In genomic region chr15:101054541-101054940, GRCm38 (mm10) we compare ENCODE assay signal across 41 mouse cellular contexts. TPM values are rescaled to one million over a fixed set of nuclear protein-coding genes. Genes with fewer than 3 reads are reported as not detected.
DNase-seq lines count a peak whose midpoint lies in the region; ATAC-seq and TF ChIP-seq lines count a peak whose summit lies in the region.
"Had no signal": no experiment of that assay in that cellular context is flagged by ENCODE, and none has a peak within 500 bp of the region (broad histone marks: within the 10 kb centered on the region; RNA-seq: fewer than 3 reads in every experiment).

No protein-coding gene starts in this region.

- WGBS in embryonic facial prominence, embryonic 13.5 days, result 76% methylated on average over 10 of the region's 10 CpGs
- 73% methylated on average over 10 of the region's 10 CpGs for WGBS in embryonic facial prominence, embryonic 10.5 days
- WGBS in hindbrain, embryonic 11.5 days, result 70% methylated on average over 10 of the region's 10 CpGs
- 80% methylated on average over 10 of the region's 10 CpGs for WGBS in hindbrain, postnatal 0 days
- 71% methylated on average over 10 of the region's 10 CpGs for whole genome bisulfite sequencing in neural tube, embryonic 13.5 days

- H3K4me1 ChIP-seq in embryonic facial prominence, embryonic 13.5 days, result peaks cover 29% of the 10 kb centered on the region
- peaks cover 74% of the 10 kb centered on the region for H3K4me1 ChIP-seq in embryonic facial prominence, embryonic 10.5 days
- peaks cover 29% of the 10 kb centered on the region for H3K4me1 ChIP-seq in hindbrain, embryonic 11.5 days (replicated peaks; ENCODE audit: control insufficient read depth, insufficient read depth, low read length)
- peaks cover 3% of the 10 kb centered on the region; the same call in 1 of the 2 replicates for H3K4me1 ChIP-seq in hindbrain, postnatal 0 days (ENCODE audit: insufficient read depth, low read length)
- H3K4me1 ChIP-seq in neural tube, embryonic 13.5 days (replicated peaks), result peaks cover 32% of the 10 kb centered on the region

- no peak overlapping the region; the same call in 1 of the 2 replicates for H3K4me2 ChIP-seq in embryonic facial prominence, embryonic 13.5 days
- no peak overlapping the region for H3K4me2 ChIP-seq in hindbrain, embryonic 11.5 days (replicated peaks; ENCODE audit: low read depth, low read length)
- no peak overlapping the region for H3K4me2 ChIP-seq in hindbrain, postnatal 0 days (ENCODE audit: low read depth, low read length)
- no peak overlapping the region for H3K4me2 ChIP-seq in neural tube, embryonic 13.5 days

- DNase-seq in embryonic facial prominence, embryonic 10.5 days (ENCODE audit: low spot score), result no peak
- peak; percentile 38 for DNase-seq in hindbrain, embryonic 11.5 days (ENCODE audit: low spot score)
- no peak for DNase-seq in hindbrain, postnatal 0 days (ENCODE audit: low spot score)
- no peak for DNase-seq in neural tube, embryonic 10.5 days (ENCODE audit: extremely low spot score, low spot score)
- DNase-seq in yolk sac, embryonic 10.5 days (ENCODE audit: low spot score), result no peak
- DNase-seq in adrenal gland, adult (ENCODE audit: inconsistent age in 2 of 2, low spot score in 1 of 2), result no peak
- DNase-seq: adrenal gland, postnatal 10 days; cerebellum, adult 8-10 months; cerebellum, postnatal 25 days; forebrain, postnatal 0 days; gastrocnemius, postnatal 10 days; heart, postnatal 36 days; kidney, adult 2 months; kidney, postnatal 36 days; liver, embryonic 13.5 days; lung, adult 18-20 months; lung, postnatal 10 days; right cerebral cortex, postnatal 25 days; thymus, postnatal 25 days had no signal

- peaks cover 63% of the 10 kb centered on the region for H3K27me3 ChIP-seq in embryonic facial prominence, embryonic 13.5 days
- peaks cover 66% of the 10 kb centered on the region for H3K27me3 ChIP-seq in embryonic facial prominence, embryonic 10.5 days (replicated peaks; ENCODE audit: low read depth, poor library complexity, severe bottlenecking)
- H3K27me3 ChIP-seq in hindbrain, embryonic 11.5 days (ENCODE audit: control insufficient read depth, insufficient read depth, low read length), result peaks cover 19% of the 10 kb centered on the region
- H3K27me3 ChIP-seq in hindbrain, postnatal 0 days (ENCODE audit: insufficient read depth, low read length), result peaks cover 24% of the 10 kb centered on the region
- peaks cover 62% of the 10 kb centered on the region for H3K27me3 ChIP-seq in neural tube, embryonic 13.5 days

- no peak for ATAC-seq in embryonic facial prominence, embryonic 13.5 days (ENCODE audit: insufficient number of reproducible peaks, insufficient read depth, low FRiP score, low TSS enrichment, low read depth)
- no peak for ATAC-seq in hindbrain, embryonic 11.5 days (ENCODE audit: low FRiP score)
- ATAC-seq in hindbrain, postnatal 0 days, result no peak
- ATAC-seq in neural tube, embryonic 13.5 days (ENCODE audit: low read depth), result no peak
- ATAC-seq: forebrain, postnatal 0 days; inflammation-experienced regulatory T-cells, adult 6 months had no signal

- no peak for TF ChIP-seq CTCF in hindbrain, postnatal 0 days (IDR thresholded peaks at IDR 0.05; ENCODE audit: low read depth)

- no peak overlapping the region for H3K9ac ChIP-seq in embryonic facial prominence, embryonic 13.5 days
- no peak overlapping the region for H3K9ac ChIP-seq in hindbrain, embryonic 11.5 days (ENCODE audit: low read depth, low read length)
- H3K9ac ChIP-seq in hindbrain, postnatal 0 days (replicated peaks; ENCODE audit: low read length), result no peak overlapping the region
- H3K9ac ChIP-seq in neural tube, embryonic 13.5 days, result no peak overlapping the region
- H3K9ac ChIP-seq: forebrain, postnatal 0 days; liver, embryonic 13.5 days had no signal

- peak overlapping the region; percentile 51; the same call in 1 of the 2 replicates for H3K4me3 ChIP-seq in embryonic facial prominence, embryonic 13.5 days
- H3K4me3 ChIP-seq in embryonic facial prominence, embryonic 10.5 days, result no peak overlapping the region
- H3K4me3 ChIP-seq in hindbrain, embryonic 11.5 days (ENCODE audit: low read depth, low read length), result no peak overlapping the region
- H3K4me3 ChIP-seq in hindbrain, postnatal 0 days (ENCODE audit: low read length), result no peak overlapping the region
- H3K4me3 ChIP-seq in neural tube, embryonic 13.5 days, result peak overlapping the region; percentile 41; the same call in 1 of the 2 replicates
- H3K4me3 ChIP-seq: left cerebral cortex, adult 2 months; myocyte had no signal

- H3K27ac ChIP-seq in embryonic facial prominence, embryonic 13.5 days, result no peak overlapping the region
- H3K27ac ChIP-seq in embryonic facial prominence, embryonic 10.5 days (replicated peaks), result no peak overlapping the region
- H3K27ac ChIP-seq in hindbrain, embryonic 11.5 days (ENCODE audit: low read depth, low read length), result no peak overlapping the region
- H3K27ac ChIP-seq in hindbrain, postnatal 0 days, result no peak overlapping the region
- H3K27ac ChIP-seq in neural tube, embryonic 13.5 days (replicated peaks), result no peak overlapping the region
- H3K27ac ChIP-seq: embryonic facial prominence, embryonic 12.5 days; layer of hippocampus, adult 2 months; left cerebral cortex, adult 2 months; limb, embryonic 15.5 days; liver, embryonic 13.5 days; macrophage had no signal

- no peaks in the 10 kb centered on the region for H3K36me3 ChIP-seq in embryonic facial prominence, embryonic 13.5 days
- peaks cover 66% of the 10 kb centered on the region for H3K36me3 ChIP-seq in embryonic facial prominence, embryonic 10.5 days (replicated peaks)
- peaks cover 3% of the 10 kb centered on the region; the same call in 1 of the 2 replicates for H3K36me3 ChIP-seq in hindbrain, embryonic 11.5 days (ENCODE audit: control insufficient read depth, insufficient read depth, low read length)
- no peaks in the 10 kb centered on the region for H3K36me3 ChIP-seq in hindbrain, postnatal 0 days (ENCODE audit: insufficient read depth, low read length)
- no peaks in the 10 kb centered on the region for H3K36me3 ChIP-seq in neural tube, embryonic 13.5 days
- H3K36me3 ChIP-seq: G1E; limb, embryonic 15.5 days; liver, embryonic 13.5 days had no signal

- no peaks in the 10 kb centered on the region; the same call in 1 of the 2 replicates for H3K9me3 ChIP-seq in embryonic facial prominence, embryonic 13.5 days
- no peaks in the 10 kb centered on the region for H3K9me3 ChIP-seq in embryonic facial prominence, embryonic 10.5 days
- no peaks in the 10 kb centered on the region for H3K9me3 ChIP-seq in hindbrain, embryonic 11.5 days (ENCODE audit: control insufficient read depth, low read length)
- H3K9me3 ChIP-seq in hindbrain, postnatal 0 days (ENCODE audit: low read length), result no peaks in the 10 kb centered on the region
- H3K9me3 ChIP-seq in neural tube, embryonic 13.5 days, result no peaks in the 10 kb centered on the region
- H3K9me3 ChIP-seq: embryonic facial prominence, embryonic 12.5 days; limb, embryonic 15.5 days; liver, embryonic 13.5 days had no signal

RNA-seq across cellular contexts. Expression of gene Gm47841, which starts 7.3 kb away (rescaled TPM):
- not detected in 2 replicates for polyA plus RNA-seq in embryonic facial prominence, embryonic 13.5 days (2015; fragmentation: Nextera tagmentation; extraction: Ambion mirVana)
- not detected in 2 replicates for polyA plus RNA-seq in embryonic facial prominence, embryonic 10.5 days (2016; fragmentation: Nextera tagmentation; extraction: Ambion mirVana)
- polyA plus RNA-seq in hindbrain, embryonic 11.5 days (2014; fragmentation: Nextera tagmentation; extraction: Ambion mirVana), result not detected in 2 replicates
- total RNA-seq in hindbrain, postnatal 0 days (2014; rRNA removed), result not detected in 2 replicates
- not detected in 2 replicates for polyA plus RNA-seq in hindbrain, postnatal 0 days (2015; fragmentation: Nextera tagmentation; extraction: Ambion mirVana)
- polyA plus RNA-seq in neural tube, embryonic 13.5 days (2015; fragmentation: Nextera tagmentation; extraction: Ambion mirVana), result not detected in 2 replicates
- total RNA-seq: CH12.LX; forebrain, postnatal 0 days; G1E; gastrocnemius, postnatal 10 days; heart, postnatal 36 days; layer of hippocampus, adult 2 months; layer of hippocampus, postnatal 14 days; left cerebral cortex, adult 2 months; left cerebral cortex, postnatal 25 days; megakaryocyte-erythroid progenitor cell, adult 5-6 weeks; midbrain, postnatal 0 days; neutrophil, adult 5-6 weeks had no signal
- polyA plus RNA-seq: C2C12; embryonic facial prominence, embryonic 12.5 days; forebrain, embryonic 11.5 days; forebrain, postnatal 0 days; G1E; gonadal fat pad, adult 2 months; heart, embryonic 16.5 days; inflammation-experienced regulatory T-cells, adult 6 months; kidney, adult 2 months; kidney, embryonic 16.5 days; limb, embryonic 15.5 days; liver, embryonic 13.5 days; macrophage; midbrain, postnatal 0 days; myocyte; stomach, embryonic 16.5 days had no signal

RNA-seq across cellular contexts. Expression of gene Fignl2, which starts 23.8 kb away (rescaled TPM):
- polyA plus RNA-seq in embryonic facial prominence, embryonic 13.5 days (2015; fragmentation: Nextera tagmentation; extraction: Ambion mirVana), result 0.21 and 0.28 TPM in 2 replicates
- polyA plus RNA-seq in embryonic facial prominence, embryonic 10.5 days (2016; fragmentation: Nextera tagmentation; extraction: Ambion mirVana), result 1.2 and 1.7 TPM in 2 replicates
- 1.2 and 2.1 TPM in 2 replicates for polyA plus RNA-seq in hindbrain, embryonic 11.5 days (2014; fragmentation: Nextera tagmentation; extraction: Ambion mirVana)
- 2.3 and 4.0 TPM in 2 replicates for total RNA-seq in hindbrain, postnatal 0 days (2014; rRNA removed)
- 0.10 and 0.11 TPM in 2 replicates for polyA plus RNA-seq in hindbrain, postnatal 0 days (2015; fragmentation: Nextera tagmentation; extraction: Ambion mirVana)
- polyA plus RNA-seq in neural tube, embryonic 13.5 days (2015; fragmentation: Nextera tagmentation; extraction: Ambion mirVana), result 0.17 and 0.18 TPM in 2 replicates
- total RNA-seq: CH12.LX; megakaryocyte-erythroid progenitor cell, adult 5-6 weeks had no signal
- polyA plus RNA-seq: G1E; inflammation-experienced regulatory T-cells, adult 6 months had no signal

Comparison
In these comparisons a context has a peak if more than half of its experiments do, and no peak if none do; other contexts are left out.
1. H3K4me3 ChIP-seq: peak in embryonic facial prominence, embryonic 13.5 days (single experiment) and neural tube, embryonic 13.5 days (single experiment); none in embryonic facial prominence, embryonic 10.5 days (single experiment), hindbrain, embryonic 11.5 days (single experiment) and hindbrain, postnatal 0 days (single experiment).